Comparison of ENCODE assay signal across 8 mouse cellular contexts in genomic region chr3:101294487-101295365, GRCm38 (mm10). TPM values are rescaled to one million over a fixed set of nuclear protein-coding genes. Genes with fewer than 3 reads are reported as not detected.
DNase-seq lines count a peak whose midpoint lies in the region; ATAC-seq and TF ChIP-seq lines count a peak whose summit lies in the region.

No protein-coding gene starts in this region.

- peak; percentile 68 to 83 for DNase-seq in adrenal gland, adult (ENCODE audit: inconsistent age in 2 of 2, low spot score in 1 of 2)
- DNase-seq in adrenal gland, postnatal 25 days: no peak
- DNase-seq in CD4-positive, CD25-positive, alpha-beta regulatory T cell, adult 2 months (ENCODE audit: low read depth, low spot score): peak; percentile 76
- DNase-seq in forebrain, postnatal 0 days: no peak
- no peak for DNase-seq in spleen, postnatal 10 days (ENCODE audit: low spot score in 2 of 2)
- DNase-seq in cerebellum, adult 11 months: no peak

- no peaks in the 10 kb centered on the region for H3K9me3 ChIP-seq in forebrain, postnatal 0 days (ENCODE audit: low read length)
- no peaks in the 10 kb centered on the region for H3K9me3 ChIP-seq in stomach, embryonic 15.5 days

- ATAC-seq in forebrain, postnatal 0 days: peak; percentile 44; the same call in 1 of the 2 replicates
- ATAC-seq in inflammation-experienced regulatory T-cells, adult 6 months: peak; percentile 36
- 0 out of 2 replicates have a peak, but pooled peaks have one; percentile 38 for ATAC-seq in stomach, embryonic 15.5 days (ENCODE audit: insufficient read depth, low FRiP score, low read depth)

- no peak overlapping the region for H3K4me3 ChIP-seq in forebrain, postnatal 0 days (ENCODE audit: low read depth, low read length)
- H3K4me3 ChIP-seq in stomach, embryonic 15.5 days (replicated peaks): no peak overlapping the region

- 77% methylated on average over 10 of the region's 10 CpGs for WGBS in forebrain, postnatal 0 days
- 78% methylated on average over 10 of the region's 10 CpGs for WGBS in stomach, embryonic 15.5 days

- H3K4me2 ChIP-seq in forebrain, postnatal 0 days (ENCODE audit: low read depth): no peak overlapping the region
- no peak overlapping the region for H3K4me2 ChIP-seq in stomach, embryonic 15.5 days

- H3K4me1 ChIP-seq in forebrain, postnatal 0 days (ENCODE audit: insufficient read depth): no peaks in the 10 kb centered on the region
- H3K4me1 ChIP-seq in stomach, embryonic 15.5 days: no peaks in the 10 kb centered on the region

- H3K36me3 ChIP-seq in forebrain, postnatal 0 days (ENCODE audit: insufficient read depth): no peaks in the 10 kb centered on the region
- no peaks in the 10 kb centered on the region for H3K36me3 ChIP-seq in stomach, embryonic 15.5 days

- no peaks in the 10 kb centered on the region for H3K27me3 ChIP-seq in forebrain, postnatal 0 days (ENCODE audit: insufficient read depth, low read length)
- no peaks in the 10 kb centered on the region for H3K27me3 ChIP-seq in stomach, embryonic 15.5 days (replicated peaks)

- no peak for TF ChIP-seq CTCF in forebrain, postnatal 0 days (IDR thresholded peaks at IDR 0.05; ENCODE audit: low read depth)

- H3K9ac ChIP-seq in forebrain, postnatal 0 days: no peak overlapping the region
- no peak overlapping the region for H3K9ac ChIP-seq in stomach, embryonic 15.5 days

- no peak overlapping the region for H3K27ac ChIP-seq in forebrain, postnatal 0 days (ENCODE audit: low read depth, low read length)
- no peak overlapping the region for H3K27ac ChIP-seq in stomach, embryonic 15.5 days

RNA-seq across cellular contexts. Expression of gene Cd2, which starts 7.0 kb away (rescaled TPM):
- 0.33 TPM in 1 of 2 replicates, not detected in the other for total RNA-seq in adrenal gland, postnatal 25 days (2021)
- 0.69 TPM in 1 of 2 replicates, not detected in the other for total RNA-seq in forebrain, postnatal 0 days (2014; rRNA removed)
- 0.16 and 0.35 TPM in 2 replicates for polyA plus RNA-seq in forebrain, postnatal 0 days (2015; fragmentation: Nextera tagmentation; extraction: Ambion mirVana)
- 1,000 to 10,000 TPM; 1,311 to 1,764 (median 1,493) TPM for polyA plus RNA-seq in inflammation-experienced regulatory T-cells, adult 6 months (2017; shearing (Covaris generic))
- polyA plus RNA-seq in stomach, embryonic 15.5 days (2015; fragmentation: Nextera tagmentation; extraction: Ambion mirVana): 0.14 TPM in 1 of 2 replicates, not detected in the other

Comparison
In these comparisons a context has a peak if more than half of its experiments do, and no peak if none do; other contexts are left out.
1. DNase-seq: peak in adrenal gland, adult (2 of 2) and CD4-positive, CD25-positive, alpha-beta regulatory T cell, adult 2 months (single experiment); none in adrenal gland, postnatal 25 days (single experiment), forebrain, postnatal 0 days (single experiment), spleen, postnatal 10 days (0 of 2) and cerebellum, adult 11 months (single experiment).
2. RNA of gene Cd2, which starts 7.0 kb away (polyA plus RNA-seq): 1,311 to 1,764 TPM in inflammation-experienced regulatory T-cells, adult 6 months; 0.16 to 0.35 TPM in forebrain, postnatal 0 days and 0.14 TPM in stomach, embryonic 15.5 days; every median in the first group is over 100 times any median in the second.
3. Peak in every context shown above with its lines, with median percentiles within 50 percentile points of each other: ATAC-seq.